Mouse (Mus musculus): ENCODE measurements at regions not wholly inside any gene's neighbourhood (a gene's known extent, or its start where the extent isn't known, plus 50 kb on each side); places are given as distances from the start of the nearest gene placed in this dataset.

GRCm38 (mm10) chr2:61501922-61502321 is 76.5 kb upstream of the Tank start:
- H3K27ac ChIP-seq (replicated peaks; ENCODE audit: low read depth, low read length): no peak overlapping the region
- no peaks in the 10 kb centered on the region for H3K4me1 ChIP-seq (ENCODE audit: control insufficient read depth, insufficient read depth, low read length)
- no peak for TF ChIP-seq POLR2A (IDR thresholded peaks at IDR 0.05; ENCODE audit: borderline replicate concordance, extremely low read depth, insufficient read depth, insufficient read length)
- ATAC-seq (ENCODE audit: low FRiP score, low read depth) (no peak), DNase-seq (ENCODE audit: low spot score) (no peak)
- H3K27me3 ChIP-seq (ENCODE audit: control insufficient read depth, insufficient read depth, low read length): no peaks in the 10 kb centered on the region
- no peak overlapping the region for H3K9ac ChIP-seq (ENCODE audit: low read depth, low read length, severe bottlenecking)
- H3K9me3 ChIP-seq (ENCODE audit: control insufficient read depth, low read length): no peaks in the 10 kb centered on the region
- no peak overlapping the region for H3K4me2 ChIP-seq (replicated peaks; ENCODE audit: low read depth, low read length, severe bottlenecking)
- H3K4me3 ChIP-seq (replicated peaks; ENCODE audit: low read length): no peak overlapping the region
- WGBS: 84% methylated on average over 5 of the region's 5 CpGs
- H3K36me3 ChIP-seq (ENCODE audit: control insufficient read depth, insufficient read depth, low read length): no peaks in the 10 kb centered on the region

- H3K9ac ChIP-seq (ENCODE audit: low read depth, low read length, severe bottlenecking): no peak overlapping the region
- H3K27me3 ChIP-seq (ENCODE audit: control insufficient read depth, insufficient read depth, low read length): no peaks in the 10 kb centered on the region
- H3K4me1 ChIP-seq (ENCODE audit: control insufficient read depth, insufficient read depth, low read length): no peaks in the 10 kb centered on the region
- H3K4me3 ChIP-seq (replicated peaks; ENCODE audit: low read length): no peak overlapping the region
- ATAC-seq (ENCODE audit: low FRiP score, low read depth): no peak
- H3K4me2 ChIP-seq (replicated peaks; ENCODE audit: low read depth, low read length, severe bottlenecking): no peak overlapping the region
- 83% methylated on average over 1 of the region's 1 CpGs for WGBS
- H3K27ac ChIP-seq (replicated peaks; ENCODE audit: low read depth, low read length): no peak overlapping the region
- no peak for DNase-seq (ENCODE audit: low spot score)
- H3K9me3 ChIP-seq (ENCODE audit: control insufficient read depth, low read length): no peaks in the 10 kb centered on the region
- H3K36me3 ChIP-seq (ENCODE audit: control insufficient read depth, insufficient read depth, low read length): no peaks in the 10 kb centered on the region
- no peak for TF ChIP-seq POLR2A (IDR thresholded peaks at IDR 0.05; ENCODE audit: borderline replicate concordance, extremely low read depth, insufficient read depth, insufficient read length)
Measured at GRCm38 (mm10) chr2:61499266-61499665, 79.1 kb upstream of the Tank start.

GRCm38 (mm10) chr2:61497930-61498329 is 80.5 kb upstream of the Tank start:
- WGBS: 64% methylated on average over 5 of the region's 5 CpGs
- no peak for TF ChIP-seq POLR2A (IDR thresholded peaks at IDR 0.05; ENCODE audit: borderline replicate concordance, extremely low read depth, insufficient read depth, insufficient read length)
- ATAC-seq (ENCODE audit: low FRiP score, low read depth) (no peak), DNase-seq (ENCODE audit: low spot score) (no peak)
- Histone ChIP-seq H3K36me3 (ENCODE audit: control insufficient read depth, insufficient read depth, low read length) (no peaks in the 10 kb centered on the region), H3K27me3 (ENCODE audit: control insufficient read depth, insufficient read depth, low read length) (no peaks in the 10 kb centered on the region), H3K27ac (replicated peaks; ENCODE audit: low read depth, low read length) (no peak overlapping the region), H3K4me1 (ENCODE audit: control insufficient read depth, insufficient read depth, low read length) (peaks cover 4% of the 10 kb centered on the region; the same call in 1 of the 2 replicates), H3K9ac (ENCODE audit: low read depth, low read length, severe bottlenecking) (no peak overlapping the region), H3K9me3 (ENCODE audit: control insufficient read depth, low read length) (no peaks in the 10 kb centered on the region), H3K4me3 (replicated peaks; ENCODE audit: low read length) (no peak overlapping the region), H3K4me2 (replicated peaks; ENCODE audit: low read depth, low read length, severe bottlenecking) (no peak overlapping the region)

- no peak overlapping the region for H3K4me2 ChIP-seq (replicated peaks; ENCODE audit: low read depth, low read length, severe bottlenecking)
- ATAC-seq (ENCODE audit: low FRiP score, low read depth): no peak
- no peaks in the 10 kb centered on the region for H3K27me3 ChIP-seq (ENCODE audit: control insufficient read depth, insufficient read depth, low read length)
- H3K9me3 ChIP-seq (ENCODE audit: control insufficient read depth, low read length): no peaks in the 10 kb centered on the region
- TF ChIP-seq POLR2A (IDR thresholded peaks at IDR 0.05; ENCODE audit: borderline replicate concordance, extremely low read depth, insufficient read depth, insufficient read length): no peak
- no peak overlapping the region for H3K9ac ChIP-seq (ENCODE audit: low read depth, low read length, severe bottlenecking)
- H3K4me1 ChIP-seq (ENCODE audit: control insufficient read depth, insufficient read depth, low read length): peaks cover 4% of the 10 kb centered on the region; the same call in 1 of the 2 replicates
- WGBS: 91% methylated on average over 2 of the region's 2 CpGs
- no peaks in the 10 kb centered on the region for H3K36me3 ChIP-seq (ENCODE audit: control insufficient read depth, insufficient read depth, low read length)
- H3K27ac ChIP-seq (replicated peaks; ENCODE audit: low read depth, low read length): no peak overlapping the region
- no peak overlapping the region for H3K4me3 ChIP-seq (replicated peaks; ENCODE audit: low read length)
- no peak for DNase-seq (ENCODE audit: low spot score)
Measured at GRCm38 (mm10) chr2:61496968-61497367, 81.4 kb upstream of the Tank start.

- Histone ChIP-seq H3K27ac (replicated peaks; ENCODE audit: low read depth, low read length) (no peak overlapping the region), H3K4me2 (replicated peaks; ENCODE audit: low read depth, low read length, severe bottlenecking) (no peak overlapping the region), H3K27me3 (ENCODE audit: control insufficient read depth, insufficient read depth, low read length) (no peaks in the 10 kb centered on the region), H3K9me3 (ENCODE audit: control insufficient read depth, low read length) (no peaks in the 10 kb centered on the region), H3K4me3 (replicated peaks; ENCODE audit: low read length) (no peak overlapping the region), H3K9ac (ENCODE audit: low read depth, low read length, severe bottlenecking) (no peak overlapping the region), H3K4me1 (ENCODE audit: control insufficient read depth, insufficient read depth, low read length) (peaks cover 4% of the 10 kb centered on the region; the same call in 1 of the 2 replicates), H3K36me3 (ENCODE audit: control insufficient read depth, insufficient read depth, low read length) (no peaks in the 10 kb centered on the region)
- 39% methylated on average over 11 of the region's 11 CpGs for WGBS
- DNase-seq (ENCODE audit: low spot score): peak; percentile 83
- no peak for TF ChIP-seq POLR2A (IDR thresholded peaks at IDR 0.05; ENCODE audit: borderline replicate concordance, extremely low read depth, insufficient read depth, insufficient read length)
- ATAC-seq (ENCODE audit: low FRiP score, low read depth): no peak
Measured at GRCm38 (mm10) chr2:61493918-61494712, 84.3 kb upstream of the Tank start.

Data from limb, embryonic 14.5 days (tissue).